Mouse (Mus musculus): ENCODE measurements around the gene Bach2. TPM values are rescaled to one million over a fixed set of nuclear protein-coding genes. Genes with fewer than 3 reads are reported as not detected.

Gene Bach2
- polyA plus RNA-seq, 1 experiment from 2014 or later: 18.8 TPM

DNA sequence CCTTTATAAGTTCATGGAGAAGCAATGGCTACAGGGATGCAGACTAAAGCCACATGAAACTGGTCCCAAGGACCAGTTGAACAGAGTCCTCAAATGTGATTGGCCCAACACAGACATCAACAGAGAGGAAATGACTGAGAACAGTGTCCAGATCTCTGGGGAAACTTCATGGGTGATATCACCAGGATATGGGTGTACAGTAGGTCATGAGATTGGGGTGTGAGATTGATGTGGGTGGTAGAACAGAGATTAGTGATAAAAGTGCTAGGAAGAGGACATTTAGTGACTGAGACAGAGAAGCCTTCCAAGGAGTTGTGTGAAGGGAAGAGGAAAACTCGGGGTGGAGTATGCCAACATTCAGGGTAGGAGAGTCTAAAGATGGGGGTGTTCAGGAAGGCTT is 29.4 kb downstream of the Bach2 start:
- ATAC-seq: no peak
- Histone ChIP-seq H3K36me3 (ENCODE audit: control insufficient read depth, insufficient read depth, low read length) (no peaks in the 10 kb centered on the region), H3K9me3 (replicated peaks; ENCODE audit: control insufficient read depth, low read length, poor library complexity, severe bottlenecking) (no peaks in the 10 kb centered on the region), H3K27ac (ENCODE audit: low read length) (no peak overlapping the region), H3K4me3 (ENCODE audit: low read depth, low read length) (no peak overlapping the region), H3K4me1 (ENCODE audit: control insufficient read depth, insufficient read depth, low read length) (no peaks in the 10 kb centered on the region; the same call in 1 of the 2 replicates), H3K27me3 (ENCODE audit: control insufficient read depth, insufficient read depth, low read depth, low read length) (no peaks in the 10 kb centered on the region), H3K9ac (ENCODE audit: low read depth, low read length) (no peak overlapping the region), H3K4me2 (ENCODE audit: low read length) (no peak overlapping the region)
- 93% methylated on average over 1 of the region's 1 CpGs for WGBS

GRCm38 (mm10) chr4:32272398-32272797 is 33.8 kb downstream of the Bach2 start:
- Histone ChIP-seq H3K27ac (ENCODE audit: low read length) (no peak overlapping the region), H3K36me3 (ENCODE audit: control insufficient read depth, insufficient read depth, low read length) (no peaks in the 10 kb centered on the region), H3K4me3 (ENCODE audit: low read depth, low read length) (no peak overlapping the region), H3K9ac (ENCODE audit: low read depth, low read length) (no peak overlapping the region), H3K27me3 (ENCODE audit: control insufficient read depth, insufficient read depth, low read depth, low read length) (no peaks in the 10 kb centered on the region), H3K4me2 (ENCODE audit: low read length) (no peak overlapping the region), H3K9me3 (replicated peaks; ENCODE audit: control insufficient read depth, low read length, poor library complexity, severe bottlenecking) (no peaks in the 10 kb centered on the region), H3K4me1 (ENCODE audit: control insufficient read depth, insufficient read depth, low read length) (no peaks in the 10 kb centered on the region)
- ATAC-seq: no peak
- 88% methylated on average over 5 of the region's 5 CpGs for WGBS

DNA sequence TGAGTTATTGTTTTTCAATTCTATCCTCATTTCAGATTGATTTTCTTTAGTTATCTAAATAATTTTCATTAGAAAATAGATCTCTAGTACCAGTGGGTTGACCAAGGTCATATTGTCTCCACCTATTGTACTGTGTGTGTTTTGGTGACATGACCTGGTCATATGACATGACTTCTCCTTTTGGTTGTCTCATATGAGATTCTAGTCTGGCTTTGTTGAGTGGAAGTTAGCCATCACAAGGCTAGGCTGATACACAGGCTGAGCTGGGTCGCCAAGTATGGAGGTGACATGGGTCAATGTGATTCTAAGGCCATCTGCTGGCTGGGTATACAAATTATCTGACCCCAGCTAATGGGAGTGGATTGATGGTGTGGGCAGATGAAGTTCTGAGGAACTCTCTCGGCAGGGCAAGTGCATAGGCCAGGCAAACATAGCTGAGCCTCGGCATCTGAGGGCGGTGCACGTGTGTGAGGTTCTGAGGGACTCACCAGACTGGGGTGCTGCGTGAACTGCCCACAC is 36.2 kb downstream of the Bach2 start:
- no peaks in the 10 kb centered on the region for H3K36me3 ChIP-seq (ENCODE audit: control insufficient read depth, insufficient read depth, low read length)
- 91% methylated on average over 6 of the region's 6 CpGs for WGBS
- no peak overlapping the region for H3K27ac ChIP-seq (ENCODE audit: low read length)
- no peak for ATAC-seq
- no peaks in the 10 kb centered on the region for H3K27me3 ChIP-seq (ENCODE audit: control insufficient read depth, insufficient read depth, low read depth, low read length)
- H3K4me1 ChIP-seq (ENCODE audit: control insufficient read depth, insufficient read depth, low read length): no peaks in the 10 kb centered on the region
- H3K4me3 ChIP-seq (ENCODE audit: low read depth, low read length): no peak overlapping the region
- H3K4me2 ChIP-seq (ENCODE audit: low read length): no peak overlapping the region
- no peaks in the 10 kb centered on the region for H3K9me3 ChIP-seq (replicated peaks; ENCODE audit: control insufficient read depth, low read length, poor library complexity, severe bottlenecking)
- no peak overlapping the region for H3K9ac ChIP-seq (ENCODE audit: low read depth, low read length)

- Histone ChIP-seq H3K27me3 (ENCODE audit: control insufficient read depth, insufficient read depth, low read depth, low read length) (no peaks in the 10 kb centered on the region), H3K9me3 (replicated peaks; ENCODE audit: control insufficient read depth, low read length, poor library complexity, severe bottlenecking) (no peaks in the 10 kb centered on the region), H3K4me1 (ENCODE audit: control insufficient read depth, insufficient read depth, low read length) (no peaks in the 10 kb centered on the region), H3K27ac (ENCODE audit: low read length) (no peak overlapping the region), H3K9ac (ENCODE audit: low read depth, low read length) (no peak overlapping the region), H3K4me3 (ENCODE audit: low read depth, low read length) (no peak overlapping the region), H3K36me3 (ENCODE audit: control insufficient read depth, insufficient read depth, low read length) (no peaks in the 10 kb centered on the region), H3K4me2 (ENCODE audit: low read length) (no peak overlapping the region)
- ATAC-seq: 0 out of 2 replicates have a peak, but pooled peaks have one; percentile 38
- 100% methylated on average over 1 of the region's 1 CpGs for WGBS
Observed at GRCm38 (mm10) chr4:32279842-32280241, 41.2 kb downstream of the Bach2 start.

DNA sequence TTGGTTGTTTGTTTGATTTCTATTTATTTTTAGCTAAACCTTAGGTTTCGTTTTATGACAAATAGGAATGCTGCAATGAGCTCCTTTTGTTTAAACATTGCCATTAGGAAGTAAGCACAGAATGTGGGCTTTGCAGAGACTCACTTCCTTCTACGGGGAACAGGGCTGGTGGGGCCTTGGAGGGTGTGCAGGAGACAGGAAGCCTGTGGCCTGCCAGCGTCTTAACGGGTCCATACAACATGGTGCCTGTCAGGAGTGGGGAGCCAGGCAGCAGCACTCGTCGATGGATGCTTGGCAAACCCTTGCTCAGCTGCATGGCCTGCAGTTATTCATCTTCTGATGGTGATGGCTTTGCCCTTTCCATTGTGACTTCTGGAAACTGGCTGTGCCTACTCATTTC is 41.8 kb downstream of the Bach2 start:
- H3K27me3 ChIP-seq (ENCODE audit: control insufficient read depth, insufficient read depth, low read depth, low read length): no peaks in the 10 kb centered on the region
- ATAC-seq: no peak
- no peak overlapping the region for H3K9ac ChIP-seq (ENCODE audit: low read depth, low read length)
- H3K9me3 ChIP-seq (replicated peaks; ENCODE audit: control insufficient read depth, low read length, poor library complexity, severe bottlenecking): no peaks in the 10 kb centered on the region
- no peak overlapping the region for H3K4me2 ChIP-seq (ENCODE audit: low read length)
- H3K4me3 ChIP-seq (ENCODE audit: low read depth, low read length): no peak overlapping the region
- no peak overlapping the region for H3K27ac ChIP-seq (ENCODE audit: low read length)
- no peaks in the 10 kb centered on the region for H3K36me3 ChIP-seq (ENCODE audit: control insufficient read depth, insufficient read depth, low read length)
- 82% methylated on average over 6 of the region's 6 CpGs for WGBS
- H3K4me1 ChIP-seq (ENCODE audit: control insufficient read depth, insufficient read depth, low read length): no peaks in the 10 kb centered on the region

DNA sequence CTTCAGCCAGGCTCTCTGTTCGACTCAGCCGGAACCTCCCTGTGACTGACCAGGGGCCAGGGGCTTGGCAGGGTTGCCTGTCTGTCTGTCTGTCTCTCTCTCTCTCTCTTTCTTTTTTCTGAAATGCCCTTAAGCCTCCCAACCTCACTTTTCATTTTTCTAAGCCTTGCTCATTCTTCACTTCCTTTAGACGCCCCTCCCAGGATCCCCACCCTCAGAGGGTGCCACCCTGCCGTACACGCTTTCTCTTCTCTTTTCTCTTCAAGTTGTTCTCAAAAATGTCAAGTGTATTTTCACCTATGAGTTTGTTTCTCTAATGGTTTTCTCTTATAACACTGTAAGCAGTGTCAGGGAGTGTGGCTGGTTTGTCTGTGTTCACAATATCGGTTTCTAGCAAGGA is 42.7 kb downstream of the Bach2 start:
- 88% methylated on average over 6 of the region's 6 CpGs for WGBS
- Histone ChIP-seq H3K4me3 (ENCODE audit: low read depth, low read length) (no peak overlapping the region), H3K9ac (ENCODE audit: low read depth, low read length) (no peak overlapping the region), H3K36me3 (ENCODE audit: control insufficient read depth, insufficient read depth, low read length) (no peaks in the 10 kb centered on the region), H3K4me2 (ENCODE audit: low read length) (no peak overlapping the region), H3K4me1 (ENCODE audit: control insufficient read depth, insufficient read depth, low read length) (no peaks in the 10 kb centered on the region), H3K27ac (ENCODE audit: low read length) (no peak overlapping the region), H3K9me3 (replicated peaks; ENCODE audit: control insufficient read depth, low read length, poor library complexity, severe bottlenecking) (no peaks in the 10 kb centered on the region), H3K27me3 (ENCODE audit: control insufficient read depth, insufficient read depth, low read depth, low read length) (no peaks in the 10 kb centered on the region)
- no peak for ATAC-seq

DNA sequence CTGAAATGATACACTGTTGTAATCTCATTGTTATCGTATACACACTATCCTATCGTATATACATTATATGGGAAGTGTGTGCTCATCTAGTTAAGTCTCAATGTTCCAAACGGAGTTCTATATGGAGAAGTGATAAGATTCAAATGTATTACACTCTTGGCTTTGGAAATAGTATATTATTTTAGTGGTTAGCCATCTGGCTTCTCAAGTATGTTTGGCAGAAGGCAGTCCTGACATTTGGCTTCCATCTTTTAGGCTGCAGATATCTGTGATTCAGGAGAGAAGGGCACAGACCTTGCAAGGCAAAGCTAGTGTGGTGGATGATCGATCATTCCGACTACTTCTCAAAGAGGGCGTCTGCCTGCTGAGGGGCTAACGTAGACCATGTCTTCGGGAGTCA is 47.8 kb downstream of the Bach2 start:
- 88% methylated on average over 8 of the region's 8 CpGs for WGBS
- H3K9me3 ChIP-seq (replicated peaks; ENCODE audit: control insufficient read depth, low read length, poor library complexity, severe bottlenecking): no peaks in the 10 kb centered on the region
- no peaks in the 10 kb centered on the region for H3K36me3 ChIP-seq (ENCODE audit: control insufficient read depth, insufficient read depth, low read length)
- H3K27me3 ChIP-seq (ENCODE audit: control insufficient read depth, insufficient read depth, low read depth, low read length): no peaks in the 10 kb centered on the region
- no peak overlapping the region for H3K27ac ChIP-seq (ENCODE audit: low read length)
- H3K4me1 ChIP-seq (ENCODE audit: control insufficient read depth, insufficient read depth, low read length): peaks cover 26% of the 10 kb centered on the region
- no peak overlapping the region for H3K9ac ChIP-seq (ENCODE audit: low read depth, low read length)
- no peak for ATAC-seq
- no peak overlapping the region for H3K4me3 ChIP-seq (ENCODE audit: low read depth, low read length)
- no peak overlapping the region for H3K4me2 ChIP-seq (ENCODE audit: low read length)

- no peak overlapping the region for H3K4me2 ChIP-seq (ENCODE audit: low read length)
- H3K9me3 ChIP-seq (replicated peaks; ENCODE audit: control insufficient read depth, low read length, poor library complexity, severe bottlenecking): no peaks in the 10 kb centered on the region
- WGBS: 50% methylated on average over 11 of the region's 11 CpGs
- no peak for ATAC-seq
- H3K4me3 ChIP-seq (ENCODE audit: low read depth, low read length): no peak overlapping the region
- no peak overlapping the region for H3K27ac ChIP-seq (ENCODE audit: low read length)
- no peak overlapping the region for H3K9ac ChIP-seq (ENCODE audit: low read depth, low read length)
- no peaks in the 10 kb centered on the region for H3K27me3 ChIP-seq (ENCODE audit: control insufficient read depth, insufficient read depth, low read depth, low read length)
- peaks cover 29% of the 10 kb centered on the region for H3K4me1 ChIP-seq (ENCODE audit: control insufficient read depth, insufficient read depth, low read length)
- no peaks in the 10 kb centered on the region for H3K36me3 ChIP-seq (ENCODE audit: control insufficient read depth, insufficient read depth, low read length)
Observed at GRCm38 (mm10) chr4:32288036-32288860, 49.6 kb downstream of the Bach2 start.

- Histone ChIP-seq H3K4me3 (ENCODE audit: low read depth, low read length) (no peak overlapping the region), H3K36me3 (ENCODE audit: control insufficient read depth, insufficient read depth, low read length) (no peaks in the 10 kb centered on the region), H3K4me2 (ENCODE audit: low read length) (no peak overlapping the region), H3K9ac (ENCODE audit: low read depth, low read length) (no peak overlapping the region), H3K27me3 (ENCODE audit: control insufficient read depth, insufficient read depth, low read depth, low read length) (no peaks in the 10 kb centered on the region), H3K27ac (ENCODE audit: low read length) (no peak overlapping the region), H3K9me3 (replicated peaks; ENCODE audit: control insufficient read depth, low read length, poor library complexity, severe bottlenecking) (no peaks in the 10 kb centered on the region), H3K4me1 (ENCODE audit: control insufficient read depth, insufficient read depth, low read length) (peaks cover 41% of the 10 kb centered on the region)
- WGBS: 90% methylated on average over 6 of the region's 6 CpGs
- ATAC-seq: no peak
Observed at GRCm38 (mm10) chr4:32289845-32290244, 51.2 kb downstream of the Bach2 start.

Measured in midbrain, embryonic 16.5 days (tissue).